Mouse (Mus musculus) stomach, embryonic 15.5 days (tissue): ENCODE data around the gene Naif1. TPM values are rescaled to one million over a fixed set of nuclear protein-coding genes. Genes with fewer than 3 reads are reported as not detected.
"Not testable (repeated sequence)": the region's sequence is repeated elsewhere in the genome, so short reads cannot be mapped to it uniquely, and the experiment has no call there.

Source experiments
- ATAC-seq: fragments of 200-750 bp; cut with Nextera tagmentation; 2 replicates; pipeline ENCODE4 v1.8.0; 2017; ENCODE audit warnings: low read depth, moderate number of reproducible peaks, moderate TSS enrichment; ENCODE audit not compliant: insufficient read depth, low FRiP score
- H3K27ac ChIP-seq: fragments of 300-500 bp; sonication (generic); 2 replicates; pipeline ENCODE4 v1.5.1; 2015; ENCODE audit warnings: mild to moderate bottlenecking, inconsistent platforms
- H3K27me3 ChIP-seq: fragments of 300-500 bp; sonication (generic); replicated peaks from 2 replicates; pipeline ENCODE4 v1.6.1; 2015; ENCODE audit warnings: inconsistent platforms
- H3K36me3 ChIP-seq: fragments of 300-500 bp; sonication (generic); 2 replicates; pipeline ENCODE4 v1.6.1; 2015; ENCODE audit warnings: inconsistent platforms
- H3K4me1 ChIP-seq: fragments of 300-500 bp; sonication (generic); 2 replicates; pipeline ENCODE4 v1.6.1; 2015; ENCODE audit warnings: inconsistent platforms
- H3K4me2 ChIP-seq: fragments of 300-500 bp; sonication (generic); 2 replicates; pipeline ENCODE4 v1.6.1; 2015; ENCODE audit warnings: mild to moderate bottlenecking, inconsistent platforms
- H3K4me3 ChIP-seq: fragments of 300-500 bp; sonication (generic); replicated peaks from 2 replicates; pipeline ENCODE4 v1.5.1; 2015; ENCODE audit warnings: inconsistent platforms
- H3K9ac ChIP-seq: fragments of 300-500 bp; sonication (generic); 2 replicates; pipeline ENCODE4 v1.6.1; 2015; ENCODE audit warnings: inconsistent platforms
- H3K9me3 ChIP-seq: fragments of 300-500 bp; sonication (generic); 2 replicates; pipeline ENCODE4 v1.6.1; 2016; ENCODE audit warnings: inconsistent platforms
- WGBS: fragments of 180-500 bp; shearing (Covaris S2); methylation state at CpG from one replicate; pipeline ENCODE4 v1.1.7; 2015; 5-methylcytosine and 5-hydroxymethylcytosine counted together
- polyA plus RNA-seq: library from polyadenylated mRNA; unstranded; fragments of >200 nt; fragmentation: Nextera tagmentation; extraction: Ambion mirVana; gene quantifications from 2 replicates; pipeline ENCODE4 v1.2.1, GENCODE M21; 2015

The Naif1 gene
- polyA plus RNA-seq, 1 experiment from 2014 or later: 5.1 TPM

GRCm38 (mm10) chr2:32471001-32471680 lies 20.9 kb downstream of the Naif1 start:
- H3K27me3 ChIP-seq: no peaks in the 10 kb centered on the region
- H3K4me1 ChIP-seq: peaks cover 2% of the 10 kb centered on the region; the same call in 1 of the 2 replicates
- ATAC-seq: peak; percentile 83
- WGBS: 65% methylated on average over 6 of the region's 6 CpGs
- peak overlapping the region; percentile 68 for H3K27ac ChIP-seq
- no peak overlapping the region for H3K4me3 ChIP-seq
- no peaks in the 10 kb centered on the region for H3K36me3 ChIP-seq
- H3K4me2 ChIP-seq: 0 out of 2 replicates have a peak overlapping the region, but pooled peaks have one; percentile 5
- H3K9me3 ChIP-seq: no peaks in the 10 kb centered on the region
- H3K9ac ChIP-seq: no peak overlapping the region

GRCm38 (mm10) chr2:32471681-32472061 lies 21.4 kb downstream of the Naif1 start:
- no peak overlapping the region for H3K9ac ChIP-seq
- peaks cover 2% of the 10 kb centered on the region; the same call in 1 of the 2 replicates for H3K4me1 ChIP-seq
- peak overlapping the region; percentile 68 for H3K27ac ChIP-seq
- no peak overlapping the region for H3K4me3 ChIP-seq
- WGBS: 79% methylated on average over 6 of the region's 6 CpGs
- H3K4me2 ChIP-seq: 0 out of 2 replicates have a peak overlapping the region, but pooled peaks have one; percentile 5
- no peaks in the 10 kb centered on the region for H3K9me3 ChIP-seq
- no peaks in the 10 kb centered on the region for H3K27me3 ChIP-seq
- peak; percentile 58; the same call in 1 of the 2 replicates for ATAC-seq
- H3K36me3 ChIP-seq: no peaks in the 10 kb centered on the region

GRCm38 (mm10) chr2:32475361-32475760 lies 25.1 kb downstream of the Naif1 start:
- not testable (repeated sequence) for H3K4me1 ChIP-seq, ATAC-seq, H3K9me3 ChIP-seq, H3K36me3 ChIP-seq, H3K27me3 ChIP-seq, H3K4me2 ChIP-seq, H3K9ac ChIP-seq, H3K4me3 ChIP-seq, H3K27ac ChIP-seq
- 96% methylated on average over 8 of the region's 9 CpGs for WGBS

- H3K27ac ChIP-seq: no peak overlapping the region
- no peak overlapping the region for H3K4me3 ChIP-seq
- H3K36me3 ChIP-seq: no peaks in the 10 kb centered on the region
- H3K9me3 ChIP-seq: no peaks in the 10 kb centered on the region
- no peaks in the 10 kb centered on the region for H3K27me3 ChIP-seq
- ATAC-seq: no peak
- no peaks in the 10 kb centered on the region for H3K4me1 ChIP-seq
- 87% methylated on average over 8 of the region's 8 CpGs for WGBS
- no peak overlapping the region for H3K9ac ChIP-seq
- no peak overlapping the region for H3K4me2 ChIP-seq
These were observed 32.1 kb downstream of the Naif1 start for GRCm38 (mm10) chr2:32482351-32482750.

GRCm38 (mm10) chr2:32483179-32483875 lies 33.1 kb downstream of the Naif1 start:
- no peaks in the 10 kb centered on the region for H3K36me3 ChIP-seq
- no peak overlapping the region for H3K9ac ChIP-seq
- H3K27ac ChIP-seq: no peak overlapping the region
- no peak for ATAC-seq
- H3K9me3 ChIP-seq: no peaks in the 10 kb centered on the region
- no peak overlapping the region for H3K4me2 ChIP-seq
- 75% methylated on average over 9 of the region's 9 CpGs for WGBS
- H3K4me1 ChIP-seq: no peaks in the 10 kb centered on the region
- H3K27me3 ChIP-seq: no peaks in the 10 kb centered on the region
- H3K4me3 ChIP-seq: no peak overlapping the region

GRCm38 (mm10) chr2:32484933-32485332 lies 34.7 kb downstream of the Naif1 start:
- Histone ChIP-seq H3K4me3 (no peak overlapping the region), H3K4me1 (no peaks in the 10 kb centered on the region), H3K36me3 (no peaks in the 10 kb centered on the region), H3K4me2 (no peak overlapping the region), H3K9me3 (no peaks in the 10 kb centered on the region), H3K27me3 (no peaks in the 10 kb centered on the region), H3K9ac (no peak overlapping the region), H3K27ac (no peak overlapping the region)
- 77% methylated on average over 6 of the region's 6 CpGs for WGBS
- no peak for ATAC-seq

GRCm38 (mm10) chr2:32485751-32486150 lies 35.5 kb downstream of the Naif1 start:
- Histone ChIP-seq H3K4me1 (no peaks in the 10 kb centered on the region), H3K27me3 (no peaks in the 10 kb centered on the region), H3K4me3 (no peak overlapping the region), H3K27ac (no peak overlapping the region), H3K36me3 (no peaks in the 10 kb centered on the region), H3K9me3 (no peaks in the 10 kb centered on the region), H3K4me2 (no peak overlapping the region), H3K9ac (no peak overlapping the region)
- ATAC-seq: no peak
- 77% methylated on average over 4 of the region's 4 CpGs for WGBS

- WGBS: 90% methylated on average over 9 of the region's 9 CpGs
- H3K36me3 ChIP-seq: no peaks in the 10 kb centered on the region
- no peak overlapping the region for H3K27ac ChIP-seq
- no peaks in the 10 kb centered on the region for H3K9me3 ChIP-seq
- ATAC-seq: no peak
- H3K4me3 ChIP-seq: no peak overlapping the region
- no peaks in the 10 kb centered on the region for H3K27me3 ChIP-seq
- H3K9ac ChIP-seq: no peak overlapping the region
- H3K4me1 ChIP-seq: no peaks in the 10 kb centered on the region
- no peak overlapping the region for H3K4me2 ChIP-seq
These were observed 35.9 kb downstream of the Naif1 start for GRCm38 (mm10) chr2:32486155-32486554.

GRCm38 (mm10) chr2:32487124-32487623 lies 36.9 kb downstream of the Naif1 start:
- Histone ChIP-seq H3K4me2 (no peak overlapping the region), H3K27me3 (no peaks in the 10 kb centered on the region), H3K4me3 (no peak overlapping the region), H3K4me1 (no peaks in the 10 kb centered on the region), H3K9ac (no peak overlapping the region), H3K27ac (no peak overlapping the region), H3K9me3 (no peaks in the 10 kb centered on the region), H3K36me3 (no peaks in the 10 kb centered on the region)
- 6% methylated on average over 6 of the region's 6 CpGs for WGBS
- peak; percentile 60; the same call in 1 of the 2 replicates for ATAC-seq

GRCm38 (mm10) chr2:32488679-32489078 lies 38.4 kb downstream of the Naif1 start:
- peak; percentile 27; the same call in 1 of the 2 replicates for ATAC-seq

GRCm38 (mm10) chr2:32490730-32491129 lies 40.5 kb downstream of the Naif1 start:
- not testable (repeated sequence) for H3K27ac ChIP-seq, H3K4me2 ChIP-seq, H3K4me3 ChIP-seq, H3K4me1 ChIP-seq, H3K9ac ChIP-seq, H3K36me3 ChIP-seq, ATAC-seq, H3K27me3 ChIP-seq, H3K9me3 ChIP-seq

More at GRCm38 (mm10) chr2:32488679-32489078, 38.4 kb downstream of the Naif1 start:
- 0% methylated on average over 5 of the region's 5 CpGs for whole genome bisulfite sequencing
- H3K27ac ChIP-seq: no peak overlapping the region
- H3K27me3 ChIP-seq: no peaks in the 10 kb centered on the region
- H3K36me3 ChIP-seq: no peaks in the 10 kb centered on the region
- H3K9ac ChIP-seq: no peak overlapping the region
- H3K4me3 ChIP-seq: no peak overlapping the region
- H3K9me3 ChIP-seq: no peaks in the 10 kb centered on the region
- H3K4me2 ChIP-seq: no peak overlapping the region
- no peaks in the 10 kb centered on the region for H3K4me1 ChIP-seq

GRCm38 (mm10) chr2:32492661-32493060 lies 42.4 kb downstream of the Naif1 start:
- ATAC-seq: no peak
- H3K4me1 ChIP-seq: no peaks in the 10 kb centered on the region
- H3K9me3 ChIP-seq: no peaks in the 10 kb centered on the region
- no peak overlapping the region for H3K4me2 ChIP-seq
- no peak overlapping the region for H3K9ac ChIP-seq
- H3K4me3 ChIP-seq: no peak overlapping the region
- 58% methylated on average over 2 of the region's 2 CpGs for whole genome bisulfite sequencing
- H3K27ac ChIP-seq: no peak overlapping the region
- H3K27me3 ChIP-seq: no peaks in the 10 kb centered on the region
- no peaks in the 10 kb centered on the region for H3K36me3 ChIP-seq
